Mouse (Mus musculus) heart, adult 2 months (tissue): Measurements from ENCODE around the gene Sass6. TPM values are rescaled to one million over a fixed set of nuclear protein-coding genes. Genes with fewer than 3 reads are reported as not detected.
"Not testable (repeated sequence)": the region's sequence is repeated elsewhere in the genome, so short reads cannot be mapped to it uniquely, and the experiment has no call there.

ENCODE experiments used
- DNase-seq, 2 experiments: peaks; one replicate each; pipeline ENCODE4 v3.0.0; 2021
- H3K27ac ChIP-seq: fragments of 200-600 bp; 2 replicates; pipeline ENCODE4 v1.8.1; 2022
- H3K27me3 ChIP-seq: fragments of 200-500 bp; 2 replicates; pipeline ENCODE4 v1.6.1; 2012; ENCODE audit warnings: mild to moderate bottlenecking, low read length, inconsistent platforms, mixed read lengths; ENCODE audit not compliant: control insufficient read depth, insufficient read depth
- H3K36me3 ChIP-seq: fragments of 200-500 bp; 2 replicates; pipeline ENCODE4 v1.6.1; 2012; ENCODE audit warnings: low read length, inconsistent platforms; ENCODE audit not compliant: control insufficient read depth, insufficient read depth
- H3K4me1 ChIP-seq: fragments of 200-500 bp; 2 replicates; pipeline ENCODE4 v1.6.1; 2011; ENCODE audit warnings: low read length; ENCODE audit not compliant: control insufficient read depth, insufficient read depth
- H3K4me3 ChIP-seq: fragments of 200-600 bp; 2 replicates; pipeline ENCODE4 v1.8.1; 2022
- H3K79me2 ChIP-seq: fragments of 200-500 bp; replicated peaks from 2 replicates; pipeline ENCODE4 v1.6.1; 2012; ENCODE audit warnings: mild to moderate bottlenecking, inconsistent platforms, low read length, moderate library complexity, mixed read lengths; ENCODE audit not compliant: control insufficient read depth, insufficient read depth
- H3K9ac ChIP-seq: fragments of 200-500 bp; 2 replicates; pipeline ENCODE4 v1.6.1; 2012; ENCODE audit warnings: low read depth, mild to moderate bottlenecking, control low read depth, inconsistent platforms, low read length, mixed read lengths
- CTCF ChIP-seq: fragments of 200-600 bp; IDR thresholded peaks from 2 replicates; pipeline ENCODE4 v1.8.1; 2022; ENCODE audit warnings: antibody characterized with exemption, mild to moderate bottlenecking, moderate library complexity
- EP300 ChIP-seq: fragments of 200-500 bp; IDR thresholded peaks from 2 replicates; pipeline ENCODE4 v1.6.1; 2011; ENCODE audit warnings: low read depth, low read length, control low read depth; ENCODE audit not compliant: insufficient read depth
- POLR2A ChIP-seq: fragments of 200-500 bp; IDR thresholded peaks from 2 replicates; pipeline ENCODE4 v1.6.1; 2011; ENCODE audit warnings: mild to moderate bottlenecking, low read depth, low read length, control low read depth; ENCODE audit not compliant: insufficient read depth
- WGBS: fragments of 180-500 bp; shearing (Covaris S2); methylation state at CpG from one replicate; pipeline ENCODE4 v1.1.7; 2018; 5-methylcytosine and 5-hydroxymethylcytosine counted together
- intact Hi-C: fragments of 180-260 bp; cut with DNase I; formaldehyde crosslinking; loops from one replicate; pipeline ENCODE4 v1.15.1; 2025
- polyA plus RNA-seq: library from polyadenylated mRNA; depleted of rRNA; stranded (reverse); fragments of >200 nt; gene quantifications from 2 replicates; pipeline ENCODE4 v1.2.3, GENCODE M21; 2012
- total RNA-seq, 2 experiments: library from RNA; stranded (reverse); gene quantifications; 2 replicates each; pipeline ENCODE4 v1.2.3; 2021

Gene Sass6
- total and polyA plus RNA-seq, 3 experiments, result 0.76 to 2.0 (median 2.0) TPM

- peaks cover 9% of the 10 kb centered on the region for H3K36me3 ChIP-seq
- WGBS, result 98% methylated on average over 1 of the region's 1 CpGs
These were observed 51.6 kb downstream of the Sass6 start for GRCm38 (mm10) chr3:116646387-116646786.

GRCm38 (mm10) chr3:116648805-116649204 is 54.0 kb downstream of the Sass6 start:
- Histone ChIP-seq H3K4me1 (peaks cover 6% of the 10 kb centered on the region), H3K27me3 (no peaks in the 10 kb centered on the region), H3K36me3 (peaks cover 9% of the 10 kb centered on the region), H3K79me2 (peaks cover 6% of the 10 kb centered on the region), H3K27ac (no peak overlapping the region), H3K4me3 (no peak overlapping the region), H3K9ac (no peak overlapping the region)
- intact Hi-C loops, result no loop called here
- DNase-seq, result no peak
- no peak for TF ChIP-seq EP300
- TF ChIP-seq CTCF, result no peak
- no peak for TF ChIP-seq POLR2A
- WGBS, result 81% methylated on average over 7 of the region's 7 CpGs

More at GRCm38 (mm10) chr3:116646387-116646786, 51.6 kb downstream of the Sass6 start:
- no peak overlapping the region for H3K4me3 ChIP-seq
- no peak for TF ChIP-seq EP300
- TF ChIP-seq CTCF, result no peak
- no peak for TF ChIP-seq POLR2A
- H3K4me1 ChIP-seq, result peaks cover 2% of the 10 kb centered on the region
- H3K9ac ChIP-seq, result no peak overlapping the region
- intact Hi-C loops, result no loop called here
- H3K27ac ChIP-seq, result no peak overlapping the region
- H3K27me3 ChIP-seq, result no peaks in the 10 kb centered on the region
- no peak for DNase-seq
- H3K79me2 ChIP-seq, result peaks cover 4% of the 10 kb centered on the region; the same call in 1 of the 2 replicates

- H3K4me3 ChIP-seq, result no peak overlapping the region
- H3K27me3 ChIP-seq, result no peaks in the 10 kb centered on the region
- H3K79me2 ChIP-seq, result peaks cover 8% of the 10 kb centered on the region
- TF ChIP-seq EP300 (no peak), POLR2A (no peak), CTCF (no peak)
- no peak overlapping the region for H3K27ac ChIP-seq
- intact Hi-C loops, result no loop called here
- WGBS, result 96% methylated on average over 9 of the region's 9 CpGs
- peaks cover 9% of the 10 kb centered on the region for H3K4me1 ChIP-seq
- DNase-seq, result no peak
- H3K36me3 ChIP-seq, result peaks cover 7% of the 10 kb centered on the region
- no peak overlapping the region for H3K9ac ChIP-seq
These were observed 55.9 kb downstream of the Sass6 start for GRCm38 (mm10) chr3:116650698-116651097.

- no peak for TF ChIP-seq CTCF
- TF ChIP-seq POLR2A, result no peak
- TF ChIP-seq EP300, result no peak
- 13% methylated on average over 3 of the region's 3 CpGs for WGBS
- no peak overlapping the region for H3K9ac ChIP-seq
- no peak overlapping the region for H3K4me3 ChIP-seq
- intact Hi-C loops, result no loop called here
- peaks cover 14% of the 10 kb centered on the region for H3K36me3 ChIP-seq
- H3K27me3 ChIP-seq, result no peaks in the 10 kb centered on the region
- peaks cover 17% of the 10 kb centered on the region for H3K4me1 ChIP-seq
- DNase-seq, result no peak
- peaks cover 9% of the 10 kb centered on the region for H3K79me2 ChIP-seq
- no peak overlapping the region for H3K27ac ChIP-seq
These were observed 57.3 kb downstream of the Sass6 start for GRCm38 (mm10) chr3:116652033-116652446.

GRCm38 (mm10) chr3:116653278-116653945 is 58.6 kb downstream of the Sass6 start:
- Histone ChIP-seq H3K4me3 (no peak overlapping the region), H3K36me3 (peaks cover 20% of the 10 kb centered on the region), H3K79me2 (peaks cover 12% of the 10 kb centered on the region), H3K4me1 (peaks cover 22% of the 10 kb centered on the region), H3K27me3 (no peaks in the 10 kb centered on the region), H3K9ac (no peak overlapping the region), H3K27ac (no peak overlapping the region)
- intact Hi-C loops, result no loop called here
- TF ChIP-seq CTCF, result no peak
- TF ChIP-seq EP300, result no peak
- no peak for TF ChIP-seq POLR2A
- 51% methylated on average over 5 of the region's 5 CpGs for WGBS
- no peak for DNase-seq

- intact Hi-C loops, H3K9ac ChIP-seq, H3K27ac ChIP-seq, DNase-seq, H3K27me3 ChIP-seq, H3K4me3 ChIP-seq: not testable (repeated sequence)
- H3K4me1 ChIP-seq, result peaks cover 24% of the 10 kb centered on the region
- peaks cover 12% of the 10 kb centered on the region for H3K79me2 ChIP-seq
- H3K36me3 ChIP-seq, result peaks cover 20% of the 10 kb centered on the region
- 93% methylated on average over 11 of the region's 11 CpGs for WGBS
These were observed 59.3 kb downstream of the Sass6 start for GRCm38 (mm10) chr3:116654051-116654450.
